Mouse (Mus musculus): ENCODE data around the gene Sox5. TPM values are rescaled to one million over a fixed set of nuclear protein-coding genes. Genes with fewer than 3 reads are reported as not detected.

Sox5 gene
- total RNA-seq, 1 experiment from 2014 or later: 0.67 TPM

- ATAC-seq (replicated peaks; ENCODE audit: insufficient number of reproducible peaks, low FRiP score, low TSS enrichment, poor library complexity, severe bottlenecking): peak; percentile 60; the same call in 1 of the 2 replicates
Measured at GRCm38 (mm10) chr6:144739753-144740152, 42.0 kb downstream of the Sox5 start.

- ATAC-seq (replicated peaks; ENCODE audit: insufficient number of reproducible peaks, low FRiP score, low TSS enrichment, poor library complexity, severe bottlenecking): no peak
Measured at GRCm38 (mm10) chr6:144737786-144738185, 44.0 kb downstream of the Sox5 start.

- no peak for ATAC-seq (replicated peaks; ENCODE audit: insufficient number of reproducible peaks, low FRiP score, low TSS enrichment, poor library complexity, severe bottlenecking)
Measured at GRCm38 (mm10) chr6:144731251-144731970, 50.4 kb downstream of the Sox5 start.

- no peak for ATAC-seq (replicated peaks; ENCODE audit: insufficient number of reproducible peaks, low FRiP score, low TSS enrichment, poor library complexity, severe bottlenecking)
Measured at GRCm38 (mm10) chr6:144723530-144724144, 58.1 kb downstream of the Sox5 start.

- ATAC-seq (replicated peaks; ENCODE audit: insufficient number of reproducible peaks, low FRiP score, low TSS enrichment, poor library complexity, severe bottlenecking): no peak
Measured at GRCm38 (mm10) chr6:144723024-144723423, 58.8 kb downstream of the Sox5 start.

- no peak for ATAC-seq (replicated peaks; ENCODE audit: insufficient number of reproducible peaks, low FRiP score, low TSS enrichment, poor library complexity, severe bottlenecking)
Measured at GRCm38 (mm10) chr6:144720846-144721245, 60.9 kb downstream of the Sox5 start.

- ATAC-seq (replicated peaks; ENCODE audit: insufficient number of reproducible peaks, low FRiP score, low TSS enrichment, poor library complexity, severe bottlenecking): no peak
Measured at GRCm38 (mm10) chr6:144716376-144716775, 65.4 kb downstream of the Sox5 start.

GRCm38 (mm10) chr6:144711841-144712240 is 69.9 kb downstream of the Sox5 start:
- no peak for ATAC-seq (replicated peaks; ENCODE audit: insufficient number of reproducible peaks, low FRiP score, low TSS enrichment, poor library complexity, severe bottlenecking)

- no peak for ATAC-seq (replicated peaks; ENCODE audit: insufficient number of reproducible peaks, low FRiP score, low TSS enrichment, poor library complexity, severe bottlenecking)
Measured at GRCm38 (mm10) chr6:144710816-144711215, 71.0 kb downstream of the Sox5 start.

GRCm38 (mm10) chr6:144709614-144710180 is 72.1 kb downstream of the Sox5 start:
- no peak for ATAC-seq (replicated peaks; ENCODE audit: insufficient number of reproducible peaks, low FRiP score, low TSS enrichment, poor library complexity, severe bottlenecking)

- no peak for ATAC-seq (replicated peaks; ENCODE audit: insufficient number of reproducible peaks, low FRiP score, low TSS enrichment, poor library complexity, severe bottlenecking)
Measured at GRCm38 (mm10) chr6:144708410-144708809, 73.4 kb downstream of the Sox5 start.

- no peak for ATAC-seq (replicated peaks; ENCODE audit: insufficient number of reproducible peaks, low FRiP score, low TSS enrichment, poor library complexity, severe bottlenecking)
Measured at GRCm38 (mm10) chr6:144707976-144708375, 73.8 kb downstream of the Sox5 start.

- no peak for ATAC-seq (replicated peaks; ENCODE audit: insufficient number of reproducible peaks, low FRiP score, low TSS enrichment, poor library complexity, severe bottlenecking)
Measured at GRCm38 (mm10) chr6:144704962-144705361, 76.8 kb downstream of the Sox5 start.

GRCm38 (mm10) chr6:144695660-144696059 is 86.1 kb downstream of the Sox5 start:
- ATAC-seq (replicated peaks; ENCODE audit: insufficient number of reproducible peaks, low FRiP score, low TSS enrichment, poor library complexity, severe bottlenecking): no peak

GRCm38 (mm10) chr6:144693211-144693899 is 88.4 kb downstream of the Sox5 start:
- peak; percentile 77 for ATAC-seq (replicated peaks; ENCODE audit: insufficient number of reproducible peaks, low FRiP score, low TSS enrichment, poor library complexity, severe bottlenecking)

GRCm38 (mm10) chr6:144691298-144692041 is 90.3 kb downstream of the Sox5 start:
- ATAC-seq (replicated peaks; ENCODE audit: insufficient number of reproducible peaks, low FRiP score, low TSS enrichment, poor library complexity, severe bottlenecking): no peak

- ATAC-seq (replicated peaks; ENCODE audit: insufficient number of reproducible peaks, low FRiP score, low TSS enrichment, poor library complexity, severe bottlenecking): no peak
Measured at GRCm38 (mm10) chr6:144689076-144689475, 92.7 kb downstream of the Sox5 start.

- no peak for ATAC-seq (replicated peaks; ENCODE audit: insufficient number of reproducible peaks, low FRiP score, low TSS enrichment, poor library complexity, severe bottlenecking)
Measured at GRCm38 (mm10) chr6:144687681-144688080, 94.1 kb downstream of the Sox5 start.

All from monocyte, adult 5-6 weeks (primary cell).